Mouse (Mus musculus) testis, postnatal 10 days (tissue): ENCODE results near the gene Disp3.

ENCODE experiments used
- DNase-seq: peaks from one replicate; pipeline ENCODE4 v3.0.0; 2021; ENCODE audit warnings: low spot score

Disp3 gene

GRCm38 (mm10) chr4:148288055-148288549 lies 337 bp upstream of the Disp3 start:
- DNase-seq = peak; percentile 84

- DNase-seq = no peak
Observed at GRCm38 (mm10) chr4:148287041-148287440, 724 bp downstream of the Disp3 start.

- DNase-seq = peak; percentile 70
Observed at GRCm38 (mm10) chr4:148286226-148287031, 1.3 kb downstream of the Disp3 start.

DNA sequence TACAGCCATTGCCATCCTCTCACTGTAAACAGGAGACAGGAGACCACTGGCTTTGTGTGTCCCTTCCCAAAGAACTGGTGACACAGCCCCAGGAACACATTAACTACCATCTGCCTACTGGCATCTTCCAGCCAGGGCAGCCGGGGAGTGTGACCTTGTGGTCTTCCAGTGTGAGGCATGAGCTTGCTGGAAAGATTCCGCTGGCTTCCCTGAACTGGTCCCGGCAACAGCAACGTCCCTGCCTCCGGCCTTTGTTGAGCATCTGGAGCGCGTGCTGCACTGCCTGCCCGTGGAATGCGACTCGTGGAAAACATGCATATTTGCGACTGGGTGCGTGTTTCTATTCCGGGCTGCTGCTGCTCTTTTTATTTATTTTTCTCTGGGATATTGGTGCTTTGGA lies 3.5 kb downstream of the Disp3 start:
- no peak for DNase-seq

GRCm38 (mm10) chr4:148276816-148277491 lies 10.8 kb downstream of the Disp3 start:
- no peak for DNase-seq

DNA sequence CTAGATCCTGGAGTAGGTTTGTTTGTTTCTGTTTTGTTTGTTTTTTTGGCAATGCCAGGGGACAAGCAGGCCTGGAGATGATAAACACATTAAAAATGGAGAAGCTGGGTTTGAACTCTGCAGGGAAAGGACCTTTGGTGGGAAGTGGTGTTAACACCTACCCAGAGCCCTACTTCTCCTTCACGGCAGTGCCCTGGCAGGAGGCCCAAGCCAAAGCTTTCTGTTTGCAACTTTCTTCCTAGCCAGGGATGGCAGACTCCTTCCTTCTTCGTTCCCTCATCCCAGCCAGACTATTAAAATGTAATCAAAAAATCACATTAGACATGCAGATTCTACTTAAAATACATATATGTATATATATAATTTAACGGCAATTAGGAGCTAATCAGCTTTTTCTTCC lies 13.1 kb downstream of the Disp3 start:
- DNase-seq = no peak

DNA sequence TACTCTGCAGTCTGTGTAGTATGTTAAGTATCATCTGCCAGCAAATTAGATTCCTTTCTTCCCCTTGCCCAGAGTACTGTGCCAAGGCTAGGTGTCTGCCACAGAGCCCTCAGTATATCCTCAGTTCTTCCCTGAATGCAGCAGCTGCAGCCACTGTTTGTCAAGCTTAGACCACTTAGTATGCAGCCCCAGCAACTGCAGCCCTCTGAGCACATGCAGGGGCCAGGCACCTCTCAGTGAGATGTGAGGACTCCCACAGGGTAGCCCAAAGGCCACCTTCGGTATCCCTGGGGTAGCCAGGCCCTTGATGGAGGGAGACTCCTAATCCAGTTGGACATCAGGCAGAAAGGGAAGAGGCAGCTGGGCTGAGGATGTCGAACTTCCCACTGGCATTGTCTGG lies 14.5 kb downstream of the Disp3 start:
- DNase-seq = no peak

GRCm38 (mm10) chr4:148271656-148272055 lies 16.1 kb downstream of the Disp3 start:
- DNase-seq = no peak

DNA sequence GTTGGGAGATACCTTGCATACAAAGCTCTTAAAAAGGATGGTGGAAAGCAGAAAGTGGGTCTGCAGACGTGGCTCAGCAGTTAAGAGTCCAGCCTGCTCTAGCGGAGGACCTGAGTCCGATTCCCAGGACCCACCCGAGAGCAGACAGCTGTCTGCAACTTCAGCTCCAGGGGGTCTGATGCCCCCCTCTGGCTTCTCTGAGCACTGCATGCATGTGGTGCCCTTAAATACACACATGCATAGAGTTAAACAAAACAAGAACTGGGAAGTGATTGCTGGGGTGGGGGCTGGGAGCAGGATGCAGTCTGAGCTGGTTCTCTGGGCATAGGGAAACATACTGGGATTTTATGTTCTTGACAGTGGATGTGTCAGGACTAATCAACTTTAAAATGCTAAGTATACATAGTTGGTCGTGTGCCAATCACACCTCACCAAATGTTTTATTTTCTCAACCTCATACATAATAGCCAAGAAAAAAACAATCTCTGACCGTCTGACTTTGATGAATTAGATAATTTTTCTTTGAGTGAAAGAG lies 20.7 kb downstream of the Disp3 start:
- no peak for DNase-seq

DNA sequence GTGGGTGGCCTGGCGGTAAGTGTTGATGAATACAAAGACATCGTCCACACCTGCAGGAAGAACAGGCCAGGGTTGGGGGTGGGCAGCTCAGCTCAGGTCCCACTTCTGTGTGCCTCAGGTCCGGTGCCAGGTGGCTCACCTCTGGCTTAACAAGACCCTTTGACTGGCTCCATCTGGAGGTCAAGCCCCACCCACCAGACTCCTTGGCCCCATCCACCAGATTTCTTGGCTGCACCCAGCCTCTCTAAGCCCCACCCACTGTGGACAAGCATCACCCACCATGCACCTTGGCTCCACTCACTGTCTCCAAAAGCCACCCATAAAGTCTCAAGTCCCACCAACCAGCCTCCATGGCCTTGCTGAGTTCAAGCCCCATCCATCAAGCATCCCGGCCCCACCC lies 27.8 kb downstream of the Disp3 start:
- no peak for DNase-seq

- DNase-seq = no peak
Observed at GRCm38 (mm10) chr4:148249341-148249740, 38.4 kb downstream of the Disp3 start.

DNA sequence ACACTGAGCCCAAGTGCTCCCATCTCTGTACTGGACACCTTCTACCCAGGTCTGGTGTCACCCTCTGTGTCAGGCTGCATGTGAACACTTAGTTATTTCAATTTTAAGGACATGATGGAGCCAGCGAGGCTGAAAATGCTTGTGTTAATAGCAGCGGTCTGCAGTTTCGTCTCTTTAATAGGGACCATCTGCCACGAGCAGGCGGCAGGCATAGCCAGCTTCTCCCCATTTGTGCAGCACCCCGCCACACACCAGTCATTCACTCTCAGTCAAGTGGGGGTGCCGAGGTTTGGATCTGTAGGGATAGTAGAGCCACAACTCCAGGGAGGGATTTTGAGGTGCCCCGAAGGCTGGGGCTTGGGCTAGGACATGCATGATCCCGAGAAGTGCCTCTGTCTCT lies 47.4 kb downstream of the Disp3 start:
- no peak for DNase-seq

DNA sequence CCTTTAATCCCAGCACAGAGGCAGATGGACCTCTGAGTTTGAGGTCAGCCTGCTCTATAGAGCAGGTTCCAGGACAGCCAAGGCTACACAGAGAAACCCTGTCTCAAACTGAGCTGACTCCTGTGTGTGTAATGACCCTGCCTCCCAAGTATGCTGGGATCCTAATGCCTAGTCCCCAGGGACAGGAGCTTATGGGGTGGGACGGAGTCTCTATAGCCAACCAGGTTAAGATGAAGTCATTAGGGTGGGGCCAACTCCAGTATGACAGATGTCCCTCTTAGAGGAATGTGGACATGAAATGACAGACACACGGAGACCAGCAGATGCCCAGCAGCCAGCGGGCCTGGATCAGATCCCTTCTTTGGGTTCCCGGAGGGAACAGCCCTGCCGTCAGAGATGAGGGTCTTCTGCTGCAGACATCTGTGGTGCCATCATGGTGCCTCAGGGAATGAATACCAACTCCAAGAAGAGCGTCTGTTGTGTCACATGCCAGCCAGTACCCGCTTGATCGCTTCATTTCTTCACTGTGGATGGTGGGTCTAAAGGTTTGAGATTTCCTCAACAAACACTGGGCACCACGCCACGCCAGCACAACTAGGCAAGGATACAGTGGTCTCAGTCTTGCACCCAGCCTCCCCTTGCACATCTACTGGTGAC lies 48.2 kb downstream of the Disp3 start:
- no peak for DNase-seq

DNA sequence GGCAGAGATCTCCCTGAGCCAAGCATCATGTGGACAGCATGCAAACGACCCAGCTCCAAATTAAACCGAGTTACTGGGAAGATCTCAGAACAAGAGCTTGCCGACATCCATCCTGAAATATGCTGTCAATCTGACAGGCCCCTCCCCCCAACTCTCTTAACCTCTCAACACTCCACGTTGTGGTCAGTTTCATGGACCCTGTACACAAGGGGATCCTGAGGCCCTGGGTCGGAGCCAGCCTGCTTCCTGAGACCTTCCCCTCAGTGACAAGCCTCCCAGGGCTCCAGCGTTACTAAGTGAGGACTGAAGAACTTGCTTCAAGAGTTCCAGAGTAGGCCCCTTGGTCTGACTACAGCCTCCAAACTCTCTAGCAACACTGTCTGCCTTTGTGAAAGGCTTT lies 48.8 kb downstream of the Disp3 start:
- no peak for DNase-seq

GRCm38 (mm10) chr4:148238218-148238617 lies 49.5 kb downstream of the Disp3 start:
- no peak for DNase-seq

DNA sequence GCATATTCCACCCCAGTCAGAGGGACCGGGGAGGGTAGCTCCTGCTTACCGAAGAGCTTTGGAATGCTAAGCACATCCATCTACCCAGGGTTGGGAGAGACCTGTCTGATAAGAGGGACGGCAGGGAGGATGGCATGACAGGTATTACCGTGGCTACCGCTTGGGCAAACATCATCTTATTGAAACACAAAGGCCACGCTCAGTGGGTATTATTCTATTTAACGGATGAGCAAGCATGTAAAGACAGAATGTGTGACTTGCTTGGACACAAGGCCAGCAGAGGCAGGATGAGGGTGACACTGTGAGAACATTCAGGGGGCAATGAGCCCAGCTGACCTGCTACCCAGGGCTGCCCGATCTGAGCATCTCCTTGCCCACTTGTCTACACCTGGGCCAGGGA lies 51.1 kb downstream of the Disp3 start:
- no peak for DNase-seq

DNA sequence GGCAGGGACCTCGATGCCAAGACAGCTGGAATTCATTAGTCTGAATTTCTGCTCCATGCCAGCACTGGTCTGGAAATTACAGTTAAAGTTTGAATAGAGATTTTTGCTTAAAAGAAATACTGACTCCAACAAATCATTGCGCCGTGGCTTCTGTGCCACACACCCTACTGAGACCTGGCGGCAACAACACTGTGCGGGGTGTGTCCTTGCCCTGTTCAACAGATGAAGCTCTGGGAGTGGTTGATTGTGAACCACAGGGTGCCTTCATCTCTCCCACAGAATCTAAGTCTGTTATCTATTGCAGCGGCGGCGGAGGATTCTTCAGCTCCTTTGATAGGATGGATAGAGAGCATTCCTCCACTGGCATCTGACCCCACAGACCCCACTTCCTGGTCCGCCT lies 54.7 kb downstream of the Disp3 start:
- no peak for DNase-seq

DNA sequence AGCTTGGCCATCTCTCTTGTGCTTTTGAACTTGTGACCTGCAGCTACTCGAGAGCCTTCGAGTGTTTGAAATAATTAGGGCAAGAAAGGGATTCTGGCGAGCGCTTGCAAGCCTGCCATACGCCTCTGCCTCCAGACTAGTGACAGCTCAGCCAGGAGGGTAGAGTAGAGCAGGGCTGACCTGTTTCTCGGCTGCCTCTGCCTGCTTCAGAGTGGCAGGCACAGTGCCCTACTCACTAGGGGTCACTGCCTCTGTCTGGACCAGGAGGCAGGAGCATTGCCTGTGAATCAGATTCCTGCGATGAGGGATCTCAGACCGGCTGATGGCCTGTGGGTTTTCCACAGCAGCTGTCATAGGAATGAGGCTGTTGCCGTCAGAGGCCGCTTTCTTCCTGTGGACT lies 55.1 kb downstream of the Disp3 start:
- DNase-seq = no peak

DNA sequence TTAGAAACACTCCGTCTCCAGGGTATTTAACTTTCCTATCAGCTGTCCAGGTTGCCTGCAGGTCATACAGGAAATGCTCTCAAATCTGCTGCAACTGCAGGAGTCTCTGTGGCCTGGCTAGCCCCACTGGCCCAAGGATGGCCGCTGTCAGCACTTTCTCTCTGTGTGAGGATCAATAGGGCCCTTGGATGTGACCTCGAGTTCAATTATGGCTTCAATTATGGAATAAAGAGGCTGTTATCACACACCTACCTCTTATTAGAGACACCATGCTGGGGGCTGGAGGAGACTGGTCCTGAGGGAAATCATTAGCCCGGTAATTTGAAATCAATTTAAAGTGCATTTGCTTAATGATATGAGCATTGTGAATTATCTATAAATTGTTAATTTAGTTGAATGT lies 55.6 kb downstream of the Disp3 start:
- no peak for DNase-seq

- peak; percentile 87 for DNase-seq
Observed at GRCm38 (mm10) chr4:148229646-148230045, 58.1 kb downstream of the Disp3 start.

- DNase-seq = no peak
Observed at GRCm38 (mm10) chr4:148222983-148223382, 64.8 kb downstream of the Disp3 start.

DNA sequence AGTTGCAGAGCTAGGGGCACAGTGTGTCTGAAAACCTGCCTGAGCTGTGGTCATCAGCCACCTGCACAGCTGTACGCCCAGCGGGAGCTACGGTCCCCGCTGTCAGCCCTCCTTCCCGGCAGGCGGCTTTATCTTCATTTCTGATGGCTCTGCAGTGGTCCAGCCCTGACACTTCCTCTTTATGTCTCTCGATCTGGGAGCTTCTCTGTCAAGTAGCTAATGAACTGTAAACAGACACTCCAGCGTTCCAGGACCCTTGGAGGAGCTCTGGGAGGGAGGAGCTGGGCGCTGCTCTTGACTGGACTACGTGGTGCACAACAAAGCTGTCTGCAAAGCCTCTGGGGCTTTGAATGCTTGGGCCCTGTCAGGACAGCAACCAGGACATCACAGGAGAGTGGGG lies 67.1 kb downstream of the Disp3 start:
- no peak for DNase-seq

GRCm38 (mm10) chr4:148218238-148218637 lies 69.5 kb downstream of the Disp3 start:
- no peak for DNase-seq
